Mouse (Mus musculus) heart, embryonic 16.5 days (tissue): Measurements from ENCODE around the gene Brsk1. TPM values are rescaled to one million over a fixed set of nuclear protein-coding genes. Genes with fewer than 3 reads are reported as not detected.
A peak's percentile ranks its signal among the peaks of the same experiment; 100 is the strongest.

Experiments used
- ATAC-seq: fragments of 200-750 bp; cut with Nextera tagmentation; replicated peaks from 2 replicates; pipeline ENCODE4 v1.8.0; 2017; ENCODE audit warnings: moderate number of reproducible peaks; ENCODE audit not compliant: insufficient read depth, low FRiP score; ENCODE audit errors: extremely low read depth
- H3K27ac ChIP-seq: fragments of 300-500 bp; sonication (generic); 2 replicates; pipeline ENCODE4 v1.5.1; 2014; ENCODE audit warnings: mild to moderate bottlenecking, low read length, control low read depth, moderate library complexity
- H3K27me3 ChIP-seq: fragments of 300-500 bp; sonication (generic); 2 replicates; pipeline ENCODE4 v1.6.1; 2014; ENCODE audit warnings: low read length, mixed read lengths; ENCODE audit not compliant: control insufficient read depth, insufficient read depth
- H3K36me3 ChIP-seq: fragments of 300-500 bp; sonication (generic); 2 replicates; pipeline ENCODE4 v1.6.1; 2014; ENCODE audit not compliant: control insufficient read depth, insufficient read depth
- H3K4me1 ChIP-seq: fragments of 300-500 bp; sonication (generic); 2 replicates; pipeline ENCODE4 v1.6.1; 2014; ENCODE audit warnings: low read length, mixed read lengths; ENCODE audit not compliant: control insufficient read depth, insufficient read depth
- H3K4me2 ChIP-seq: fragments of 300-500 bp; sonication (generic); 2 replicates; pipeline ENCODE4 v1.6.1; 2014; ENCODE audit warnings: low read depth, mild to moderate bottlenecking, control low read depth, low read length
- H3K4me3 ChIP-seq: fragments of 300-500 bp; sonication (generic); 2 replicates; pipeline ENCODE4 v1.5.1; 2014; ENCODE audit warnings: mild to moderate bottlenecking, control low read depth, low read length
- H3K9ac ChIP-seq: fragments of 300-500 bp; sonication (generic); 2 replicates; pipeline ENCODE4 v1.6.1; 2014; ENCODE audit warnings: low read length, control low read depth
- H3K9me3 ChIP-seq: fragments of 300-500 bp; sonication (generic); replicated peaks from 2 replicates; pipeline ENCODE4 v1.6.1; 2016; ENCODE audit warnings: low read length; ENCODE audit not compliant: control insufficient read depth
- WGBS: fragments of 180-500 bp; shearing (Covaris S2); extraction: QIAGEN DNeasy Blood & Tissue Kit; methylation state at CpG from one replicate; pipeline ENCODE4 v1.1.7; 2014; 5-methylcytosine and 5-hydroxymethylcytosine counted together
- polyA plus RNA-seq: library from polyadenylated mRNA; unstranded; fragments of >200 nt; fragmentation: Nextera tagmentation; extraction: Ambion mirVana; gene quantifications from 2 replicates; pipeline ENCODE4 v1.2.1, GENCODE M21; 2015

Brsk1 gene
- polyA plus RNA-seq, 1 experiment from 2014 or later, result 1.1 TPM

DNA sequence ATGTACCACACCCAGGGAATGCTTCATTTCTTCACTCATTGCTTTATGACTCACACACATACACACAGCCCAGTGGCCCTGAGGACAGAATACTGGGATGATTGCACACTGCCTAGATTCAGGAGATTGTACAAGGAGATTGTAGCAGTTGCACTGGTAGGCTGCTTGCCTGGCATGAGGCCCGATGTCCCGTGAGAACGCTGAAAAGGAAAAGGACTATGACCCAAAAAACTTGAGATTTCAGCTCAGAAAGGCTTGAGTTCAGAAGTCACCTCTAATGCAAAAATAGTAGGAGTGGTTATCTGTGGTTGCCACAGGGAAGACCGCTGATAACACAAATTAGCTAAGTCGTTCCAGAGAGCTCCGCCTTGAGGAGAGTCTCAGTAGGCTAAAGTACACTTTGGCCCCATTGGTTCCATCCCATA, 42.6 kb downstream of the Brsk1 start:
- Histone ChIP-seq H3K4me1 (no peaks in the 10 kb centered on the region), H3K4me2 (no peak overlapping the region), H3K9ac (no peak overlapping the region), H3K27ac (no peak overlapping the region), H3K4me3 (no peak overlapping the region), H3K27me3 (no peaks in the 10 kb centered on the region), H3K36me3 (no peaks in the 10 kb centered on the region), H3K9me3 (no peaks in the 10 kb centered on the region; the same call in 1 of the 2 replicates)
- ATAC-seq, result no peak
- WGBS, result 57% methylated on average over 6 of the region's 6 CpGs

DNA sequence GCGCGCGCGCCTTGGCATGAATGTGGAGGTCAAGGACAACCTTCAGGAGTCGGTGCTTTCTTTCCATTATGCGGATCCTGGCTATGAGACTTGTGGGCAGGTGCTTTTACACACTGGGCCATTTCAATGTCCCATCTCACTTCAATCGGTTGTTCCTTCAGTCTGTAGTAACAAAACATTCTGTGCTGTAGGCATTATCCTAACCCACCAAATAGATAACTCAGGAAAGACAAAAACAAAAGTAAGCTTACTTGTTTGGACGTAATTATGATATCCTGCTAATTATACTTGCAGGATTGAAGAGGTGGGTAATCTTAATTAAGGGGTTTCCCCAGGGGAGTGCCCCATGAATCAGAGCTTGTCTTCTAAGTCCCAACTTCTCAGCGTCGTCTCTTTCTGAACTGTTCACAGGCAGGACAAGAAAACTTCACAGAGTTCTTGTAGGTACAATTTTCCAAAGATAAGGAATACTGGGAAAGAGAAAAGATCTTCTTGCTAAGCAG, 48.7 kb downstream of the Brsk1 start:
- H3K4me1 ChIP-seq, result peaks cover 27% of the 10 kb centered on the region
- peaks cover 5% of the 10 kb centered on the region; the same call in 1 of the 2 replicates for H3K36me3 ChIP-seq
- no peaks in the 10 kb centered on the region for H3K9me3 ChIP-seq
- peak overlapping the region; percentile 66 for H3K9ac ChIP-seq
- 47% methylated on average over 10 of the region's 10 CpGs for WGBS
- H3K4me3 ChIP-seq, result peak overlapping the region; percentile 58
- no peaks in the 10 kb centered on the region for H3K27me3 ChIP-seq
- H3K4me2 ChIP-seq, result peak overlapping the region; percentile 89
- ATAC-seq, result no peak
- peak overlapping the region; percentile 82 for H3K27ac ChIP-seq

DNA sequence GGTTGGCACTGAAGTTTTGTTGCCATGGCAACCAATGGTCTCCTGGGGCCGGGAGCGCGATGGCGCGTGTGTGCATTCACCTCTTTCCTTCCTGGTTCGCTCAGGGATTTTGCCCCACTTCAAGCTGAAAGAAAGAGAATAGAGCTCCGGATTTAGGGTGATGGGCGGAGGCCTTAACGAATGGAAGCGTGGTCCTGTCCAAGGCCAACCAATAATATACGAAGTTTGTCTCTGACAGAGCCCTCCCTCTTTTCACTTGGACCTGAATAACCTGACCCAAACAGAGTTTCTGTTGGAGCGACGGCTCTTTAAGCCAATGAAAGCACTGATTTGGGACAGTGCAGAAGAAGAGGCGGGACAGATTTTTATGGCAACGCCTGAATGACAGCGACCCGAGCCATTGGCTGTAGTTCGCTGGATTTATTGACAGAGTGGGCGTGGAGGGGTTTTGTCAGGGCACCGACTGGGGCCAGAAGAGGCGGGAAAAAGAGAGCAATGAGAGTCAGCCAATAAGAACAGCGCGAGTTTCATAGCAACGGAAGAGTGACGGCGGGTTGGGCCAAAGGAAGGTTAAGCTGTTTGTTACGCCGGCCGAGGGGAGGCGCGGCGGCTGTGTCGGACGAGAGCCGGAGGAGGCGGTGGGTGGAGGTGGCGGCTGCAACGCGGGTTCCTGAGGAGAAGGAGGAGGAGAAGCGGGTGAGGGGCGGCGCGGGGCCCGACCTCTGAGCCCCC, 49.3 kb downstream of the Brsk1 start, which contains the start of gene Kmt5c:
Kmt5c (plus strand) TSS at position 572 of the 732 bp plus-strand sequence.
- ATAC-seq, result peak; percentile 94
- H3K36me3 ChIP-seq, result peaks cover 5% of the 10 kb centered on the region; the same call in 1 of the 2 replicates
- H3K9ac ChIP-seq, result peak within 1 kb of the TSS; percentile 94
- no peaks in the 10 kb centered on the region for H3K27me3 ChIP-seq
- peak within 1 kb of the TSS; percentile 93 for H3K27ac ChIP-seq
- peak within 1 kb of the TSS; percentile 89 for H3K4me2 ChIP-seq
- peaks cover 27% of the 10 kb centered on the region for H3K4me1 ChIP-seq
- H3K4me3 ChIP-seq, result peak within 1 kb of the TSS; percentile 79
- H3K9me3 ChIP-seq, result no peaks in the 10 kb centered on the region
- under 1% methylated on average over 39 of the region's 44 CpGs for WGBS

DNA sequence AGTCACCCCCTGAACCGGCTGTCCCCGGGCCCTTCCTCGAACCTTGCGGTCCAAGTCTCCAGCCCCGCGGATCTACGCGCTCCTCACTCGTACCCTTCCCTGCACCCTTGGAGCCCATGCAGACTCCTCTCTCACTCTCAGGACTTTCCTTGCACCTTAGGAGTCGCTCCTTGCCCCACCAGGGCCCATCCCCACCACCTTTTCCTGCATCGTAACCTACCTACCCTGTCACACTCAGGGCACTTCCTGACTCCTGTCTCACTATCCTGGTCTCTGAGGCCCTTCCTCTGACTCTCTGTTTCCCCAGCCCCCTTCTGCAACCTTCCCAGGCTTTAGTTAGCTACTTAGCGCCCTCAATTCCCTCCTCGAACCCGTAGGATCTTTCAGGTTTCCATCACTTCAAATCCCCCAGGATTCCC, 49.9 kb downstream of the Brsk1 start:
- Histone ChIP-seq H3K36me3 (peaks cover 5% of the 10 kb centered on the region; the same call in 1 of the 2 replicates), H3K4me1 (peaks cover 27% of the 10 kb centered on the region), H3K4me2 (peak overlapping the region; percentile 73), H3K27me3 (no peaks in the 10 kb centered on the region), H3K4me3 (peak overlapping the region; percentile 79), H3K27ac (peak overlapping the region; percentile 93), H3K9me3 (no peaks in the 10 kb centered on the region), H3K9ac (peak overlapping the region; percentile 94)
- WGBS, result under 1% methylated on average over 14 of the region's 14 CpGs
- peak; percentile 2 for ATAC-seq

DNA sequence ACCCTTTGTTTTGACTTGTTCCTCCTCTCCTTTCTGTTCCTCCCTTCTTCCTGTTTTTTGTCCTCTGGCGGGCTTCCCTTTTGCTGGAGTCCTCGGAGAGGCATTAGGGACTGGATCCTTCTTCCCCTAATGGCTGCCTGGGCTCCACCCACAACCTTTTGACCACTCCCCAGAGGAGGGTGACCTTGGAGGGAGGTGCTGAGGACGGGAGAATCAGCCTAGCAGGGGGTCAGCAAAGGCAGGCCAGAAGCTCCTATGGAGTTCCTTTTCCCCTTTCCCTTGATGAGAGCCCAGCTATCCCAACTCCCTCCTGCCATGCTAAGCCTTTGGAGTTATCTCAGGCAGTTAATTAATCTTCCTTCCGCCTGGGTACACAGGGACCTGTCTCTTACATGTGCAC, 50.7 kb downstream of the Brsk1 start:
- H3K36me3 ChIP-seq, result peaks cover 5% of the 10 kb centered on the region; the same call in 1 of the 2 replicates
- peak overlapping the region; percentile 93 for H3K27ac ChIP-seq
- H3K4me1 ChIP-seq, result peaks cover 27% of the 10 kb centered on the region
- no peaks in the 10 kb centered on the region for H3K27me3 ChIP-seq
- ATAC-seq, result no peak
- peak overlapping the region; percentile 73 for H3K4me2 ChIP-seq
- H3K9ac ChIP-seq, result peak overlapping the region; percentile 94
- peak overlapping the region; percentile 79 for H3K4me3 ChIP-seq
- H3K9me3 ChIP-seq, result no peaks in the 10 kb centered on the region
- WGBS, result under 1% methylated on average over 4 of the region's 4 CpGs

DNA sequence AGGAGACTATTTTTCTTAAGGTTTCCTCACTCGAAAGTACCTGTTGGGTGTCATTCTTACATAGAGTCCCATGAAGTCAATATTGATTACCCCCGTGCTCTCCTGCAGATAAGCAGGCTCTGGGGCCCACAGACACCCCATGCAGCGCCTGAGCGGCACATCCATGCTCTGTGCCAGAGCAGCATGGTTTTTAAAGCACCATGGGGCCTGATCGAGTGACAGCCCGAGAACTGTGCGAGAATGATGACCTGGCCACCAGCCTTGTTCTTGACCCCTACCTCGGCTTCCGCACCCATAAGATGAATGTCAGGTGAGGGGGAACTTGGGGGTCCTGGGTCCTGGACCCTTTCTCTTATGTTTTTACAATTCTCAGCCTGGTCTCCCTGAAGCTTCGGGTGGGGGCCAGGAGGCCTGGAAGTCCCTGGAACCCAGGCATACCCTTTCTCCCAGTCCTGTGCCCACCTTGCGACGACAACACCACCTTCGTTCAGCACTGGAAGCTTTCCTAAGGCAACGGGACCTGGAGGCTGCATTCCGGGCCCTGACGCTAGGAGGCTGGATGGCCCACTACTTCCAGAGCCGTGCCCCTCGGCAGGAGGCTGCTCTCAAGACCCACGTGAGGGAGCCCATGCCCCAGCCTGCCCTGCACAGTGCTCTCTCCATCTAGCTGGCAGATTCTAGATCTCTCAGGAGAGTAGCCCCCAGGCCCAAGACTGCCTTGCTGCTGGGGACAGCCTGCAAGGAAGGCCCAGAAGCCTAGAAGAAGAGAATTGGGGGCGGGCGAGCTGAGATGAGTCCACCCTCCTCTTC, 51.5 kb downstream of the Brsk1 start:
- Histone ChIP-seq H3K27me3 (no peaks in the 10 kb centered on the region), H3K4me3 (no peak overlapping the region), H3K4me1 (peaks cover 27% of the 10 kb centered on the region), H3K9me3 (no peaks in the 10 kb centered on the region), H3K9ac (peak overlapping the region; percentile 94), H3K4me2 (peak overlapping the region; percentile 73), H3K27ac (peak overlapping the region; percentile 93), H3K36me3 (peaks cover 10% of the 10 kb centered on the region)
- no peak for ATAC-seq
- WGBS, result 82% methylated on average over 21 of the region's 21 CpGs

DNA sequence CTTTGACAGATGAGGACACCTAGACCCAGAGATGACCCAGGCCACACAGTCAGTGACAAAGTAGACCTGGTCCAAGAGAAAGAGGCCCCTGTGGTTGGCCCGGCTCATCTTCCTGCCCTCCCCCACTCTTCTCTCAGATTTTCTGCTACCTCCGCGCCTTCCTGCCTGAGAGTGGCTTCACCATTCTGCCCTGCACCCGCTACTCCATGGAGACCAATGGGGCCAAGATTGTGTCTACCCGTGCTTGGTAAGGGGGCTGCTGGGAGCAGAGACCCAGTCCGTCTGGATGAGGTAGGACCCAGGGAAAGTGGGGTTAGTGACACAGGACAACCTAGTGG, 52.0 kb downstream of the Brsk1 start:
- WGBS, result 84% methylated on average over 6 of the region's 6 CpGs
- Histone ChIP-seq H3K4me1 (peaks cover 27% of the 10 kb centered on the region), H3K36me3 (peaks cover 10% of the 10 kb centered on the region), H3K27me3 (no peaks in the 10 kb centered on the region), H3K27ac (no peak overlapping the region), H3K9me3 (no peaks in the 10 kb centered on the region), H3K4me2 (no peak overlapping the region), H3K9ac (0 out of 2 replicates have a peak overlapping the region, but pooled peaks have one; percentile 23), H3K4me3 (no peak overlapping the region)
- ATAC-seq, result no peak

DNA sequence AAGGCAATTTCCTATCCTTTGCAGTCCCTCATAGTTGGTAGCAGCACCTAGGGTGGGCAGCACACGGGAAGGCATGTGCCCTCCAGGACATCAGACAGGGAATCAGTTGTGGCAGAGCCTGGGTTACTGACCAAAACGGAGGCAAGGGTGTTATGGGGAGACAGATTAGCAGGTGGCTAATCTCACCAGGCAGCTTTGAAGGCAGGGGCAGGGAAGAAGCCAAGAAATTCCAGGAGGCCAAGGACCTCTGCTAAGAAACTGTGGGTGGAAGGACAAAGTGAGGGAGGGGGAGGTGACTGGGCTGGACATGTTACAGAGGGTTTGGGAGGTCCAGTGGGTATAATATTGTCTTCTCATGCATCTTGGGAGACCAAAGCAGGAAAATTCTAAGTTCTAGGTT, 53.0 kb downstream of the Brsk1 start:
- no peak overlapping the region for H3K4me3 ChIP-seq
- no peaks in the 10 kb centered on the region for H3K27me3 ChIP-seq
- 60% methylated on average over 2 of the region's 2 CpGs for WGBS

DNA sequence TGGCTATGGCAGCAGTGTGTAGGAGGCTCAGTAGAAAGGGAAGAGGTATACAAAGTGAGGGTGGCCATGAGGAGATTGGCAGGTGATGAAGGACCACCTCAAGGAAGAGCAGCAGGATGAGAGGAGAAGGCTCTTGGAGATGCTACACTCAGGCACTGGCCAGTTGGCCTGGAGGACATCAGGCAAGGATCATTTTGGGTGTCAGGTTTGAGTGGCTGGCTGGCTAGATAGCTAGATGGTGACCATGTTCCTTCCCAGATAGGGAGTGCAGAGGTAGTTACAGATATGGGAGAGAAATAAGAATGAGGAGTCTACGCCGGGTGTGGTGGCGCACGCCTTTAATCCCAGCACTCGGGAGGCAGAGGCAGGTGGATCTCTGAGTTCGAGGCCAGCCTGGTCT, 54.5 kb downstream of the Brsk1 start:
- Histone ChIP-seq H3K4me1 (peaks cover 18% of the 10 kb centered on the region), H3K4me2 (no peak overlapping the region), H3K9ac (no peak overlapping the region), H3K4me3 (no peak overlapping the region), H3K36me3 (peaks cover 10% of the 10 kb centered on the region), H3K27me3 (no peaks in the 10 kb centered on the region), H3K27ac (no peak overlapping the region), H3K9me3 (no peaks in the 10 kb centered on the region)
- ATAC-seq, result no peak
- WGBS, result 92% methylated on average over 6 of the region's 6 CpGs

More for the DNA sequence above, 53.0 kb downstream of the Brsk1 start:
- Histone ChIP-seq H3K27ac (no peak overlapping the region), H3K36me3 (peaks cover 10% of the 10 kb centered on the region), H3K9ac (no peak overlapping the region), H3K9me3 (no peaks in the 10 kb centered on the region), H3K4me2 (no peak overlapping the region), H3K4me1 (peaks cover 27% of the 10 kb centered on the region)
- ATAC-seq, result no peak
